Mouse (Mus musculus): ENCODE results near the gene Mad2l1bp. TPM values are rescaled to one million over a fixed set of nuclear protein-coding genes. Genes with fewer than 3 reads are reported as not detected.

Gene Mad2l1bp
- total RNA-seq, 2 experiments from 2014 or later, result 10.0 to 10.4 TPM

DNA sequence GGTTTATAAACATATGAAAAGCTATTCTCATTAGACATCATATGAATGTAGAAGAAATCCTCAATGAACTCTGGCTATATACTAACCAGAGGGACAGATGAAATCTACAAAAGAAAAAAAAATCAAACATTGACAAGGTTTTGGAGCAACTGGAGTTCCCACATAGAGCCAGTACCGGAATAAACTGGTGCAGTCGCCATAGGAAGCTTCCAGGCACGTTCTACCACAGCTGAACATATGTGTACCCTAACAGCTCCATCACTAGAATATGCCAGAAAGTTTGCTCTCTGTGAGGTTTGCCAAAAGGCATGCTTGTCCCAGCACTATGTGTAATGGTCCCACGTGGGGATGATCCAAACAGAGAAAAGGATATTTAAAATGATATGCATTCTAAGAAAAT is 45.1 kb downstream of the Mad2l1bp start:
- DNase-seq, result no peak

- peak in 1 of 2 experiments; percentile 25 for DNase-seq
Measured at GRCm38 (mm10) chr17:46104487-46104886, 48.9 kb downstream of the Mad2l1bp start.

- DNase-seq, result no peak
Measured at GRCm38 (mm10) chr17:46102608-46103159, 50.7 kb downstream of the Mad2l1bp start.

- no peak for DNase-seq
Measured at GRCm38 (mm10) chr17:46101906-46102305, 51.4 kb downstream of the Mad2l1bp start.

GRCm38 (mm10) chr17:46098525-46098924 is 54.8 kb downstream of the Mad2l1bp start:
- no peak for DNase-seq

Other genes starting within 250 kb of the Mad2l1bp start
- 10 to 100 TPM; 68.1 to 99.0 TPM for gene Vegfa, start 121.2 kb downstream of the Mad2l1bp start, total RNA-seq (2021)
- gene Mrps18a, start 42.6 kb downstream of the Mad2l1bp start, total RNA-seq (2021), result 10 to 100 TPM; 81.0 to 83.8 TPM
- gene Rsph9, start 9.3 kb downstream of the Mad2l1bp start, total RNA-seq (2021), result 10 to 100 TPM; 25.5 to 25.6 TPM
- gene Gtpbp2, start 7.5 kb upstream of the Mad2l1bp start, total RNA-seq (2021), result 100 to 1,000 TPM; 123 to 137 TPM
- gene Polh, start 49.1 kb upstream of the Mad2l1bp start, total RNA-seq (2021), result 1 to 10 TPM; 5.5 to 5.8 TPM
- gene Xpo5, start 49.2 kb upstream of the Mad2l1bp start, total RNA-seq (2021), result 10 to 100 TPM; 47.9 to 49.7 TPM
- gene Polr1c, start 94.5 kb upstream of the Mad2l1bp start, total RNA-seq (2021), result 10 to 100 TPM; 34.5 to 35.1 TPM
- 10 to 100 TPM; 78.7 to 92.4 TPM for gene Yipf3, start 94.5 kb upstream of the Mad2l1bp start, total RNA-seq (2021)
- 10 to 100 TPM; 60.4 to 63.5 TPM for gene Lrrc73, start 100.0 kb upstream of the Mad2l1bp start, total RNA-seq (2021)
- 10 to 100 TPM; 50.4 to 72.7 TPM for gene Tjap1, start 129.5 kb upstream of the Mad2l1bp start, total RNA-seq (2021)
- 10 to 100 TPM; 46.9 to 52.4 TPM for gene Dlk2, start 143.9 kb upstream of the Mad2l1bp start, total RNA-seq (2021)
- 1 to 10 TPM; 8.2 to 9.0 TPM for gene Abcc10, start 174.8 kb upstream of the Mad2l1bp start, total RNA-seq (2021)
- 10 to 100 TPM; 56.3 to 60.0 TPM for gene Zfp318, start 230.2 kb upstream of the Mad2l1bp start, total RNA-seq (2021)